ENCODE assay signal across 9 mouse cellular contexts in genomic region chr14:122474041-122474890, GRCm38 (mm10). TPM values are rescaled to one million over a fixed set of nuclear protein-coding genes. Genes with fewer than 3 reads are reported as not detected.
DNase-seq lines count a peak whose midpoint lies in the region; ATAC-seq and TF ChIP-seq lines count a peak whose summit lies in the region.
"Had no signal": no experiment of that assay in that cellular context is flagged by ENCODE, and none has a peak within 500 bp of the region (broad histone marks: within the 10 kb centered on the region; RNA-seq: fewer than 3 reads in every experiment).

No protein-coding gene starts in this region.

- no peaks in the 10 kb centered on the region for H3K9me3 ChIP-seq in heart, postnatal 0 days (replicated peaks; ENCODE audit: control insufficient read depth, low read length)

- intact Hi-C loops in gastrocnemius, adult 2 months (cut with DNase I) = loop anchor here (10.0 kb wide), 1 partner anchor 249 kb away; no protein-coding TSS in a partner anchor

- no peak for TF ChIP-seq CTCF in gastrocnemius, adult 2 months (IDR thresholded peaks at IDR 0.05)
- TF ChIP-seq CTCF in heart, postnatal 0 days (IDR thresholded peaks at IDR 0.05; ENCODE audit: low read depth) = no peak
- TF ChIP-seq CTCF in lung, adult 2 months (IDR thresholded peaks at IDR 0.05; ENCODE audit: insufficient read depth, low read length) = no peak

- peaks cover 100% of the 10 kb centered on the region for H3K27me3 ChIP-seq in heart, postnatal 0 days (ENCODE audit: control insufficient read depth, insufficient read depth, low read length)

- no peak for TF ChIP-seq POLR2A in lung, adult 2 months (IDR thresholded peaks at IDR 0.05; ENCODE audit: borderline replicate concordance, extremely low read depth, low read depth, low read length)

- H3K4me3 ChIP-seq in gastrocnemius, adult 2 months = peak overlapping the region; percentile 69
- peak overlapping the region; percentile 52 for H3K4me3 ChIP-seq in heart, postnatal 0 days (ENCODE audit: low read depth, low read length)
- no peak overlapping the region for H3K4me3 ChIP-seq in lung, adult 2 months (replicated peaks; ENCODE audit: extremely low read depth, low read depth, low read length)

- H3K4me1 ChIP-seq in heart, postnatal 0 days (ENCODE audit: control insufficient read depth, insufficient read depth) = 0 out of 2 replicates have a peak, but pooled peaks cover 5% of the 10 kb centered on the region
- H3K4me1 ChIP-seq in lung, adult 2 months (ENCODE audit: control insufficient read depth, insufficient read depth, low read length) = peaks cover 4% of the 10 kb centered on the region; the same call in 1 of the 2 replicates

- WGBS in heart, postnatal 0 days = 1% methylated on average over 57 of the region's 57 CpGs
- 2% methylated on average over 57 of the region's 57 CpGs for WGBS in lung, adult 2 months

- no peaks in the 10 kb centered on the region for H3K36me3 ChIP-seq in heart, postnatal 0 days (replicated peaks; ENCODE audit: control insufficient read depth, insufficient read depth, low read length)

- no peak for TF ChIP-seq EP300 in heart, postnatal 0 days (IDR thresholded peaks at IDR 0.05; ENCODE audit: low read depth)

- H3K4me2 ChIP-seq in heart, postnatal 0 days (ENCODE audit: low read depth, low read length) = peak overlapping the region; percentile 71

- DNase-seq in gastrocnemius, adult 2 months = no peak
- DNase-seq in gastrocnemius, postnatal 4 days (ENCODE audit: low spot score in 2 of 2) = no peak
- DNase-seq in thymus, postnatal 4 days = peak; percentile 37
- no peak for DNase-seq in thymus, postnatal 14 days
- DNase-seq in heart, postnatal 0 days (ENCODE audit: low spot score) = no peak
- DNase-seq in mesoderm, embryonic 11.5 days (ENCODE audit: low read depth, low spot score) = peak; percentile 89
- DNase-seq in lung, adult 2 months = no peak

- H3K9ac ChIP-seq in heart, postnatal 0 days (replicated peaks; ENCODE audit: low read depth, low read length) = no peak overlapping the region

- no peak for ATAC-seq in heart, postnatal 0 days (ENCODE audit: insufficient read depth, low read depth)
- no peak for ATAC-seq in inflammation-experienced regulatory T-cells, adult 6 months

- H3K27ac ChIP-seq in gastrocnemius, adult 2 months = no peak overlapping the region
- H3K27ac ChIP-seq in heart, postnatal 0 days (ENCODE audit: low read depth) = no peak overlapping the region

RNA-seq across cellular contexts. Expression of gene Zic2, which starts 1.0 kb away (rescaled TPM):
- total RNA-seq in gastrocnemius, adult 2 months (2021) = not detected
- total RNA-seq in gastrocnemius, postnatal 4 days (2021) = under 1 TPM in 1 of 2 experiments, not detected in 1; 0.18 TPM
- total RNA-seq in heart, postnatal 0 days (2014; rRNA removed; ENCODE audit: low replicate concordance) = not detected in 2 replicates
- polyA plus RNA-seq in heart, postnatal 0 days (2015; fragmentation: Nextera tagmentation; extraction: Ambion mirVana) = not detected in 2 replicates
- not detected for polyA plus RNA-seq in inflammation-experienced regulatory T-cells, adult 6 months (2017; shearing (Covaris generic))
- not detected in 2 replicates for polyA plus RNA-seq in lung, adult 2 months (2012; rRNA removed)
- total RNA-seq: heart, postnatal 10 days had no signal

RNA-seq across cellular contexts. Expression of gene Zic5, which starts 8.8 kb away (rescaled TPM):
- not detected for total RNA-seq in gastrocnemius, adult 2 months (2021)
- not detected for total RNA-seq in gastrocnemius, postnatal 4 days (2021)
- total RNA-seq in heart, postnatal 0 days (2014; rRNA removed; ENCODE audit: low replicate concordance) = not detected in 2 replicates
- polyA plus RNA-seq in heart, postnatal 0 days (2015; fragmentation: Nextera tagmentation; extraction: Ambion mirVana) = not detected in 2 replicates
- polyA plus RNA-seq in inflammation-experienced regulatory T-cells, adult 6 months (2017; shearing (Covaris generic)) = under 1 TPM in 1 of 3 experiments, not detected in 2; 0.27 TPM
- polyA plus RNA-seq in lung, adult 2 months (2012; rRNA removed) = 0.06 TPM in 1 of 2 replicates, not detected in the other
- total RNA-seq: heart, postnatal 10 days had no signal

RNA-seq across cellular contexts. Expression of gene Gm10837, which starts 16.1 kb away (rescaled TPM):
- not detected for total RNA-seq in gastrocnemius, adult 2 months (2021)
- not detected for total RNA-seq in gastrocnemius, postnatal 4 days (2021)
- total RNA-seq in heart, postnatal 0 days (2014; rRNA removed; ENCODE audit: low replicate concordance) = not detected in 2 replicates
- not detected in 2 replicates for polyA plus RNA-seq in heart, postnatal 0 days (2015; fragmentation: Nextera tagmentation; extraction: Ambion mirVana)
- polyA plus RNA-seq in inflammation-experienced regulatory T-cells, adult 6 months (2017; shearing (Covaris generic)) = under 1 TPM in 1 of 3 experiments, not detected in 2; 0.36 TPM
- not detected in 2 replicates for polyA plus RNA-seq in lung, adult 2 months (2012; rRNA removed)
- total RNA-seq: heart, postnatal 10 days had no signal

RNA-seq across cellular contexts. Expression of gene Gm5089, which starts 23.4 kb away (rescaled TPM):
- total RNA-seq in gastrocnemius, adult 2 months (2021) = not detected
- total RNA-seq in gastrocnemius, postnatal 4 days (2021) = not detected
- not detected in 2 replicates for total RNA-seq in heart, postnatal 0 days (2014; rRNA removed; ENCODE audit: low replicate concordance)
- not detected in 2 replicates for polyA plus RNA-seq in heart, postnatal 0 days (2015; fragmentation: Nextera tagmentation; extraction: Ambion mirVana)
- polyA plus RNA-seq in inflammation-experienced regulatory T-cells, adult 6 months (2017; shearing (Covaris generic)) = not detected
- polyA plus RNA-seq in lung, adult 2 months (2012; rRNA removed) = not detected in 2 replicates
- total RNA-seq: heart, postnatal 10 days had no signal

RNA-seq across cellular contexts. Expression of gene Pcca, which starts 59.9 kb away (rescaled TPM):
- total RNA-seq in gastrocnemius, adult 2 months (2021) = 10 to 100 TPM; 37.7 to 58.5 TPM
- total RNA-seq in gastrocnemius, postnatal 4 days (2021) = 10 to 100 TPM; 28.4 to 29.2 TPM
- 7.1 and 17.0 TPM in 2 replicates for total RNA-seq in heart, postnatal 0 days (2014; rRNA removed; ENCODE audit: low replicate concordance)
- polyA plus RNA-seq in heart, postnatal 0 days (2015; fragmentation: Nextera tagmentation; extraction: Ambion mirVana) = 30.4 and 31.2 TPM in 2 replicates
- polyA plus RNA-seq in inflammation-experienced regulatory T-cells, adult 6 months (2017; shearing (Covaris generic)) = 10 to 100 TPM; 11.4 to 26.5 (median 20.4) TPM
- polyA plus RNA-seq in lung, adult 2 months (2012; rRNA removed) = 8.0 and 18.7 TPM in 2 replicates

Comparison
In these comparisons a context has a peak if more than half of its experiments do, and no peak if none do; other contexts are left out.
1. DNase-seq: peak in thymus, postnatal 4 days (single experiment) and mesoderm, embryonic 11.5 days (single experiment); none in gastrocnemius, adult 2 months (single experiment), gastrocnemius, postnatal 4 days (0 of 2), thymus, postnatal 14 days (single experiment), heart, postnatal 0 days (single experiment) and lung, adult 2 months (single experiment).